Mouse (Mus musculus): ENCODE measurements at regions not wholly inside any gene's neighbourhood (a gene's known extent, or its start where the extent isn't known, plus 50 kb on each side); places are given as distances from the start of the nearest gene placed in this dataset.

DNA sequence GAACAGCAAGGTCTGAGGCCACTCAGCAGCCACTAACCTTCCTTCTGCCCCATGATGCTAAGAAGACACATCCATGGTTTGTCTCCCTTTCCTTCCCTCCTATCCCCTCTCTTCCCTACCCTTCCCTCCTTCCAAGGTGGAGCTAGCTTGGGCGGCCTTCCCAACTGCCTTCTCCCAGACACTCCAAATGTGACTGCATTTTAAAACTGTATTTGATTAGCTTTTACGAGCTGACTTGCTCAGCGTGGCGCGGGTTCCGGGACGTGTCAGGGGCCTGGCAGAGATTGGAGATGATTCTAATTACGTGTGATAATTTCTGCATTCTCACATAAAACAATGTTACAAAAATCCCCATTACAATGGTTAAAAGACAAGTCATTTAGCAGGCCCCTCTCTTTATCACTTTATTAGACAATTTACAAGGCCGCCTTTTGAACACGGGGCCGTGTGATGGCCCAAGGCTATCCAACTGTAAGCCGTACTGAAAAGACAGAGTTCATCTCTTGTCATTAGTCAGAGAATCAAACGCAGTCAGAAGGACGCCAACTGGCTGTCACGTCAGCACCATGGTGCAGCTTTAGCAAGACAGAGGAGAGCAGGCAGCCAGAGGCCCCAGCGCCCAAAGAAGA is 108.2 kb downstream of the Cryba4 start:
- no peak for TF ChIP-seq CTCF (IDR thresholded peaks at IDR 0.05; ENCODE audit: low read depth, low read length)
- TF ChIP-seq POLR2A (IDR thresholded peaks at IDR 0.05; ENCODE audit: borderline replicate concordance, low read depth, low read length), result no peak

Measured in bone marrow macrophage, adult 2 months (primary cell).